Mouse (Mus musculus): ENCODE measurements at regions not wholly inside any gene's neighbourhood (a gene's known extent, or its start where the extent isn't known, plus 50 kb on each side); places are given as distances from the start of the nearest gene placed in this dataset.

DNA sequence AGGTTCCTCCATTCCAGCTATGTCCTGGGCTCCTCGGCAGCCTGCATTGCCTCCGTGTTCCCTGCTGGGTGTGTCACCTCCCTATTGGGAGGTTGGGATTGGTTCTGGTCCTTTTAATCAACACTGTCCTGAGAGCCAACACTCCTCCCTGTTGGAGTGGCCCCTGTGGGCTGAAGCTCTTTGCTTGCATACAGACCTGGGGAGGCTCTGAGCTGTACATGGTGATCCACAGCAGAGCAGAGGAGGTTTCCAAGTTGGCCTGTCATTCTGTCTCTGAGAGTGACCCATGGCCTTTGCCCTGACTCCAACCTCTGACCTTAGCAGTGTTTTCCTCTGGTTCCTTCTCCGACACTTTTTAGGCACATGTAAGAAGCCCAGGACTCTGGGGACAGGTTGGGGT lies 132.4 kb downstream of the Tpra1 start:
- Histone ChIP-seq H3K36me3 (ENCODE audit: insufficient read depth, low read length) (no peaks in the 10 kb centered on the region), H3K27me3 (ENCODE audit: insufficient read depth, low read length) (no peaks in the 10 kb centered on the region), H3K4me3 (ENCODE audit: low read length) (no peak overlapping the region), H3K9me3 (ENCODE audit: low read length) (no peaks in the 10 kb centered on the region), H3K4me1 (ENCODE audit: insufficient read depth, low read length) (peaks cover 10% of the 10 kb centered on the region; the same call in 1 of the 2 replicates), H3K27ac (ENCODE audit: low read length) (no peak overlapping the region), H3K9ac (replicated peaks; ENCODE audit: low read length) (no peak overlapping the region), H3K4me2 (replicated peaks; ENCODE audit: low read depth, low read length) (no peak overlapping the region)
- no peak; the same call in 1 of the 2 replicates for ATAC-seq (ENCODE audit: low FRiP score, low TSS enrichment)
- 55% methylated on average over 3 of the region's 3 CpGs for WGBS

DNA sequence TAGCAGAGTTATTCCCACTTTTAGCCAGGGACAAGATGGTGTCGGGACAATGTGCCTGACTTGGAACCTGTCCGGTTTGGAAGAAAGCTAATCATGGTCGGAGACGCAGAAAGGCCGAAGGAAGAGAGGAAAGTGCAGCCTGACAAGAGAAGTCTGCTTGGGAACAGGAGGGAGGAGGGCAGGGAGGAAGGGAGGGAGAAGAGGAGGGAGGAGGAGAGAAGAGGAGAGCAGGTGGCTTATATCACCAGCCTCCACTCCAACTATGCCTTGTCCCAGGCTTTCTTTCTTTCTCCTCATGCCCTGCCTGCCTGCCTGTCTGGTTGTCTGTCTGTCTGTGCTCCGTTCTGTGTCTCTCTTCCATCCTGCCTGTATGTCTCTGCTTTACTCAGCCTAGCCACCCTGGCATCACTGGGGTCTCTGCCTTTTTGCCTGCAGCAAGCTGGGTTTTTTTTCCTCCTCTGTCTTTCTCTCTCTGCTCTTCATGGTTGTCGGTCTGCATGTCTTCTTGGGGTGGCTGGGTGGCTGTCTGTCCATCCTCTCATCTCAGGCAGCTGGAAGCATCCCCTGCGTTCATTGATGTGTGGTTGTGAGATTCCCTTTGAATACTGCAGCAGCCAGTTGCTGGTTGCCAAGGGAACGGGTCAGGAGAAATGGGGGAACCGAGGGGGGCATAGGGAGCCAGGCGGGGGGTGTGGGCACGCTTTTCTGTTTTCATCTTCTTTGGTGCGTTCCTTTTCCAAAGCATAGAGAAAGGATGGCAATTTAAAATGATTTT lies 133.2 kb downstream of the Tpra1 start:
- ATAC-seq (ENCODE audit: low FRiP score, low TSS enrichment), result no peak

DNA sequence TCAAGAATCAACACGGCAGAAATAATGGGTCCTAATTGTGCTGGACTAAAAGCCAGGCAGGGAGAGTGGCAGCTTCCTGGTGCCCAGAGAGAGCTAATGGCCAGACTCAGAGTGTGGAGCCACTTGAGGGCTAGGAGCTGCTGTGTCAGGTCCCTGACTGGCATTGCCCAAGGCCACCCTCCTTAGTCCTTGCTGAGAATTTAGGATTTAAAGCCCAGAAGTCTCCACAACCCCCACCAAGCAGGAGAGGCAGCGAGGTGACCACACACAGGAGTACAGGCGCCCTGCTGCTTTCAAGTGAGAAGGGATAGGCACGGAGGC lies 133.7 kb downstream of the Tpra1 start:
- peaks cover 10% of the 10 kb centered on the region; the same call in 1 of the 2 replicates for H3K4me1 ChIP-seq (ENCODE audit: insufficient read depth, low read length)
- no peak overlapping the region for H3K4me2 ChIP-seq (replicated peaks; ENCODE audit: low read depth, low read length)
- no peak overlapping the region for H3K4me3 ChIP-seq (ENCODE audit: low read length)
- WGBS, result 65% methylated on average over 4 of the region's 4 CpGs
- H3K9me3 ChIP-seq (ENCODE audit: low read length), result no peaks in the 10 kb centered on the region
- no peak for ATAC-seq (ENCODE audit: low FRiP score, low TSS enrichment)
- H3K9ac ChIP-seq (replicated peaks; ENCODE audit: low read length), result no peak overlapping the region
- no peak overlapping the region for H3K27ac ChIP-seq (ENCODE audit: low read length)
- no peaks in the 10 kb centered on the region for H3K27me3 ChIP-seq (ENCODE audit: insufficient read depth, low read length)
- no peaks in the 10 kb centered on the region for H3K36me3 ChIP-seq (ENCODE audit: insufficient read depth, low read length)

More for the DNA sequence above, 133.2 kb downstream of the Tpra1 start:
- 50% methylated on average over 13 of the region's 13 CpGs for WGBS
- Histone ChIP-seq H3K9ac (replicated peaks; ENCODE audit: low read length) (no peak overlapping the region), H3K4me3 (ENCODE audit: low read length) (no peak overlapping the region), H3K27me3 (ENCODE audit: insufficient read depth, low read length) (no peaks in the 10 kb centered on the region), H3K9me3 (ENCODE audit: low read length) (no peaks in the 10 kb centered on the region), H3K27ac (ENCODE audit: low read length) (no peak overlapping the region), H3K4me1 (ENCODE audit: insufficient read depth, low read length) (peaks cover 10% of the 10 kb centered on the region; the same call in 1 of the 2 replicates), H3K4me2 (replicated peaks; ENCODE audit: low read depth, low read length) (no peak overlapping the region), H3K36me3 (ENCODE audit: insufficient read depth, low read length) (no peaks in the 10 kb centered on the region)

DNA sequence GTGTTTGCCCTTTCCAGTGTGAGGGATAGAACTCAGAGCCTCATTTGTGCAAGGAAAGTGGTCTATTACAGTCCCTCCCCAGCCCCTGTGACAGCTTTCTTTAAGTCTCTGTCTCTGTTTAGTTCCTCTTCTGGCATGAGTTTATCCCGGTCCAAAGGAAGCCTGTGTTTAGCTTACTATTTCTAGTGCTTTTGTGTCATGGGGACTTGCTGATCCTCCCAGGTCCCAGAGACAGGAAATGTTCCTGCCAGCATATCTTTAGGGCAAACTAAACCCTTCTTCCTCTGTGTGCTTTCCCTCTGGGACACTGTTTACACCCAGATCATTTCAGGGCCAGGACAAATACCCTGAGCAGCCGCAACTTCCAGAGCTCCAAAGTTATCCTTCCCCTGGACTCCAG lies 135.3 kb downstream of the Tpra1 start:
- Histone ChIP-seq H3K4me2 (replicated peaks; ENCODE audit: low read depth, low read length) (no peak overlapping the region), H3K36me3 (ENCODE audit: insufficient read depth, low read length) (no peaks in the 10 kb centered on the region), H3K4me1 (ENCODE audit: insufficient read depth, low read length) (peaks cover 10% of the 10 kb centered on the region; the same call in 1 of the 2 replicates), H3K9ac (replicated peaks; ENCODE audit: low read length) (no peak overlapping the region), H3K9me3 (ENCODE audit: low read length) (no peaks in the 10 kb centered on the region), H3K4me3 (ENCODE audit: low read length) (no peak overlapping the region), H3K27ac (ENCODE audit: low read length) (no peak overlapping the region), H3K27me3 (ENCODE audit: insufficient read depth, low read length) (no peaks in the 10 kb centered on the region)
- 52% methylated on average over 2 of the region's 2 CpGs for WGBS
- ATAC-seq (ENCODE audit: low FRiP score, low TSS enrichment), result no peak

DNA sequence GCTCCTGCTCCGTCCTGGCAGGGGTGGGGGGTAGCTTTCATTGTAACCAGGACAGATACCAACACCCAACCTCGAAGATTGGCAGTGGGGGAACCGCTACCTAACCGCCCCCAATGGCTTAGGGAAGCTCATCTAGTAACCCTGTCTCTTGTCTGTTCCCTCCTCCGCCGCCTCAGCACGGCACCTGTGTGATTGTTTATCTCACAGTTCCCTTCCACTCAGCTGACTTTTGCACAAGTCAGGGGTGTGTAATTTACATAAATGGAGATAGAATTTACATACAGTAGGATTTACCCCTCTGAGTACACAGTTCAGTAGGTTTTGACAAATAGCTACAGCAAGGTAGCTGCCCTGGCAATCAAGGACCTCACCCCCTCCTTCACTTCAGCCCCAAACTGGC lies 135.8 kb downstream of the Tpra1 start:
- 65% methylated on average over 7 of the region's 7 CpGs for WGBS
- H3K9me3 ChIP-seq (ENCODE audit: low read length), result no peaks in the 10 kb centered on the region
- no peaks in the 10 kb centered on the region for H3K36me3 ChIP-seq (ENCODE audit: insufficient read depth, low read length)
- ATAC-seq (ENCODE audit: low FRiP score, low TSS enrichment), result no peak
- H3K4me1 ChIP-seq (ENCODE audit: insufficient read depth, low read length), result peaks cover 10% of the 10 kb centered on the region; the same call in 1 of the 2 replicates
- no peak overlapping the region for H3K27ac ChIP-seq (ENCODE audit: low read length)
- H3K4me2 ChIP-seq (replicated peaks; ENCODE audit: low read depth, low read length), result no peak overlapping the region
- H3K4me3 ChIP-seq (ENCODE audit: low read length), result no peak overlapping the region
- H3K9ac ChIP-seq (replicated peaks; ENCODE audit: low read length), result no peak overlapping the region
- H3K27me3 ChIP-seq (ENCODE audit: insufficient read depth, low read length), result no peaks in the 10 kb centered on the region

DNA sequence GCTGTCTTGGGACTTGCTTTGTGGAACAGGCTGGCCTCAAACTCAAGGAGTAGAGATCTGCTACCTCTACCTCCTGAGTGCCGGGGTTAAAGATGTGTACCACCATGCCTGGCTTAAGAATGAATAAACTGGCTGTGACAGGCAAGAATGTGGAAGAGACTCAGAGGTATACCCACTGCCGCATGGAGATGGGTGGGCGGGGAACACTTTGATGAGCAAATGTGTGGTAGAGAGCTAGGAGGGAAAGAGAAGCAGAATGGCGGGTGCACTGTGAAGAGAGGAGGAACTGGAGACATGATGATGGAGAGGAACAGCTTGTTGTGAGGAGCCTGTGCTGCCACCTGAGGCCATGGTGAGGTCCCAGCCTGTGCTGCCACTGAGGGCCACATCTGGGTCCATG lies 138.9 kb downstream of the Tpra1 start:
- 80% methylated on average over 4 of the region's 4 CpGs for WGBS
- Histone ChIP-seq H3K27ac (ENCODE audit: low read length) (no peak overlapping the region), H3K36me3 (ENCODE audit: insufficient read depth, low read length) (no peaks in the 10 kb centered on the region), H3K4me3 (ENCODE audit: low read length) (no peak overlapping the region), H3K4me1 (ENCODE audit: insufficient read depth, low read length) (no peaks in the 10 kb centered on the region), H3K4me2 (replicated peaks; ENCODE audit: low read depth, low read length) (no peak overlapping the region), H3K9me3 (ENCODE audit: low read length) (no peaks in the 10 kb centered on the region), H3K9ac (replicated peaks; ENCODE audit: low read length) (no peak overlapping the region), H3K27me3 (ENCODE audit: insufficient read depth, low read length) (no peaks in the 10 kb centered on the region)
- ATAC-seq (ENCODE audit: low FRiP score, low TSS enrichment), result no peak

DNA sequence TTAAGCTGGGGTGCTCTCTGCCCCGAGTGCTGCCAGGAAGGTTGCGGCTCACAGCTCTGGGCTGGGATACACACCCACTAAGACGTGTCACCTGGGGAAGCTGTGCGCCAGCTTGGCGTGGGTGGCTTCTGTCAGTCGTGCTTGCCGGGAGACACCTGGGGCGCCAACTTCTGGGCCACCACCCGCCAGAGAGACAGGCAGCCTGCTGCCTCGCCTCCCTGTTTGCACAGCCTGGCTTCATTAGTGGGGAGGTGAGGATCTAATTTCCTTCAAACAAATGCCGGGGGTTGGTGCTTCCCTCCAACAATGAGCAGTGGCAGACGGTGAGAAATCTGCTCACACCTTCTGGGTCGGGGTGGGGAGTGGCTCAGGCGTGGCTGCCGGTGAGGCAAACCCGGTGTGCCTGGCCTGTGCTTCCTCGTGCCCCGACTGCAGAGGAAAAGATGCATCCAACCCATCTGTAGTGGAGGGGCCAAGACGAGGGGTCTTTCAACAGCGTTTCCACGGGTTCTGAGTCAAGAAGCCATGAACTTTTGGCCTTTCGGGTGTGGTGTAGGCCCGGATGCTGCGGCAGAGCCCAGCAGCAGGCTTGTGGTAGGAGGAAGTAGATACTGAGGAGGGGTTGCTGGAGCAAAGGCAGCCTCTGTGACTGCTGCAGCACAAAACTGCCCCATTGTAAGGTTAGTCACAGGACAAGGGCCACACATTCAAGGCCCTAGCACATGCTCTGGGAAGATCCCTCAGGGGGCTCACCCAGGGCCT lies 140.6 kb downstream of the Tpra1 start:
- no peaks in the 10 kb centered on the region for H3K36me3 ChIP-seq (ENCODE audit: insufficient read depth, low read length)
- peak; percentile 40 for ATAC-seq (ENCODE audit: low FRiP score, low TSS enrichment)
- WGBS, result 20% methylated on average over 24 of the region's 24 CpGs

DNA sequence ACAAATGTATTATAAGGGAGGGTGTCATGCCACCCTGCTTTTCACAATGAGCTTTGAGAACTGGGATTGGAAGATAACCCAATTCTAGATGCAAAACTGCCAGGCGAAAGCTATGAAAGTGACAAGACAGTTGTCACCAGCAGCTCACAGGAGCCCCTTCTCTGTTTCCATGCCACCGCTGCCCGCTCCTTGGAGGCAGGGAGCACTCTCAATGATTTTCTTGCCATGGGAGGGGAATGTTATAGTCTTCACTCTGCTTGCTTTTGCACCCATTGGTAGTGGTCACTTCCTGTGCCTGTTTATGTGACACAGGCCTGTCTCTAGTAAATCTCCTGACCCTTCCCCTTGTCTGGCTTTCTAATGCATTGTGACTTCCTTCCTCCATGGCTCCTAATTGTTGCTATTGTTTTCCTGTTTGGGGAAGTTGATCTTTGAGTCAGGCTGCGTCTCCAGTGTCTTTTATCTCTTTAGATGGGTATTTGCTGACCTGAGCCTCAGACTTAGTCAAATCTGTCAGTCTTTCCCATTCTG lies 143.4 kb downstream of the Tpra1 start:
- no peak overlapping the region for H3K9ac ChIP-seq (replicated peaks; ENCODE audit: low read length)
- WGBS, result 70% methylated on average over 4 of the region's 4 CpGs
- no peak overlapping the region for H3K4me3 ChIP-seq (ENCODE audit: low read length)
- H3K27ac ChIP-seq (ENCODE audit: low read length), result no peak overlapping the region
- ATAC-seq (ENCODE audit: low FRiP score, low TSS enrichment), result no peak
- H3K4me2 ChIP-seq (replicated peaks; ENCODE audit: low read depth, low read length), result no peak overlapping the region
- no peaks in the 10 kb centered on the region for H3K36me3 ChIP-seq (ENCODE audit: insufficient read depth, low read length)
- H3K9me3 ChIP-seq (ENCODE audit: low read length), result 0 out of 2 replicates have a peak, but pooled peaks cover 4% of the 10 kb centered on the region
- no peaks in the 10 kb centered on the region for H3K27me3 ChIP-seq (ENCODE audit: insufficient read depth, low read length)
- no peaks in the 10 kb centered on the region for H3K4me1 ChIP-seq (ENCODE audit: insufficient read depth, low read length)

More for the DNA sequence above, 140.6 kb downstream of the Tpra1 start:
- Histone ChIP-seq H3K9me3 (ENCODE audit: low read length) (0 out of 2 replicates have a peak, but pooled peaks cover 4% of the 10 kb centered on the region), H3K4me3 (ENCODE audit: low read length) (no peak overlapping the region), H3K9ac (replicated peaks; ENCODE audit: low read length) (no peak overlapping the region), H3K4me1 (ENCODE audit: insufficient read depth, low read length) (no peaks in the 10 kb centered on the region), H3K4me2 (replicated peaks; ENCODE audit: low read depth, low read length) (no peak overlapping the region), H3K27ac (ENCODE audit: low read length) (no peak overlapping the region), H3K27me3 (ENCODE audit: insufficient read depth, low read length) (no peaks in the 10 kb centered on the region)

DNA sequence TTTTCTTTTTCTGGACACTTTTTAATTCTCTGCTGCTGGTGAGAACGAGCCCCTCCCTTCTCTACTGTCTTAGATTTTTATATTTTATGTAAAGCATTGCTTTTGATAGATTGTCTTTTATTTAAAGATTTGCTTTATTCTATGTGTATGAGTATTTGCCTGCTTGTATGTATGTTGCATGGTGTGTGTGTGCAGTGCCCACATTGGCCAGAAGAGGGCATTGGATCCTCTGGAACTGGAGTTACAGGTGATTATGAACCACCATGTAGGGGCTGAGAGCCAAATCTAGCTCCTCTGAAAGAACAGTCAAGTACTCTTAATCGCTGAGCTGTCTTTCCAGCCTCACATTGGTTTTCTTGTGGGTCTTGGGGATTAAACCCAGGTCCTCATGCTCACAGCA lies 144.4 kb downstream of the Tpra1 start:
- 86% methylated on average over 2 of the region's 2 CpGs for WGBS

More for the DNA sequence above, 144.4 kb downstream of the Tpra1 start:
- Histone ChIP-seq H3K9me3 (ENCODE audit: low read length) (0 out of 2 replicates have a peak, but pooled peaks cover 4% of the 10 kb centered on the region), H3K36me3 (ENCODE audit: insufficient read depth, low read length) (no peaks in the 10 kb centered on the region), H3K9ac (replicated peaks; ENCODE audit: low read length) (no peak overlapping the region), H3K4me2 (replicated peaks; ENCODE audit: low read depth, low read length) (no peak overlapping the region), H3K27ac (ENCODE audit: low read length) (no peak overlapping the region), H3K4me1 (ENCODE audit: insufficient read depth, low read length) (no peaks in the 10 kb centered on the region), H3K4me3 (ENCODE audit: low read length) (no peak overlapping the region), H3K27me3 (ENCODE audit: insufficient read depth, low read length) (no peaks in the 10 kb centered on the region)
- ATAC-seq (ENCODE audit: low FRiP score, low TSS enrichment), result no peak
